Mouse (Mus musculus) CH12.LX (cell line): ENCODE data around the gene Gtdc1. TPM values are rescaled to one million over a fixed set of nuclear protein-coding genes. Genes with fewer than 3 reads are reported as not detected.

Source experiments
- DNase-seq: peaks from one replicate; pipeline ENCODE4 v3.0.0-alpha.2; 2013; ENCODE audit errors: extremely low read depth
- H3K27ac ChIP-seq: 2 replicates; pipeline ENCODE4 v1.5.1; 2012; ENCODE audit warnings: low read depth, mild to moderate bottlenecking, control low read depth, moderate library complexity; ENCODE audit not compliant: insufficient read depth
- H3K27me3 ChIP-seq: replicated peaks from 2 replicates; pipeline ENCODE3; 2012; ENCODE audit warnings: inconsistent platforms
- H3K36me3 ChIP-seq, 2 experiments: replicated peaks in 1 of 2; 2 replicates each; pipeline versions ENCODE3 to v1.6.1; 2012; ENCODE audit warnings: inconsistent platforms in 1 of 2, low read length in 1 of 2, mild to moderate bottlenecking in 1 of 2, mixed read lengths in 1 of 2, moderate library complexity in 1 of 2; ENCODE audit not compliant: control insufficient read depth in 1 of 2, insufficient read depth in 1 of 2
- H3K4me1 ChIP-seq, 2 experiments: 2 replicates each; pipeline ENCODE4 v1.6.1; 2012; ENCODE audit warnings: inconsistent platforms in 1 of 2, moderate library complexity in 1 of 2; ENCODE audit not compliant: insufficient read depth in 2 of 2, control insufficient read depth in 1 of 2
- H3K4me2 ChIP-seq: 2 replicates; pipeline ENCODE4 v1.6.1; 2012; ENCODE audit warnings: low read depth, mild to moderate bottlenecking, control low read depth; ENCODE audit not compliant: poor library complexity, insufficient read depth, severe bottlenecking
- H3K4me3 ChIP-seq, 3 experiments: fragments of 150-350 bp in 1 of 3; sonication (generic) in 1 of 3; replicated peaks in 1 of 3; 2 replicates each; pipeline versions ENCODE3 to v1.5.1; 2011 to 2012; ENCODE audit warnings: low read depth in 2 of 3, low read length in 2 of 3, mild to moderate bottlenecking in 2 of 3, moderate library complexity in 2 of 3, control low read depth in 1 of 3, improper control_type of control experiment in 1 of 3, inconsistent platforms in 1 of 3, mixed read lengths in 1 of 3; ENCODE audit not compliant: poor library complexity in 1 of 3
- H3K79me2 ChIP-seq: replicated peaks from 2 replicates; pipeline ENCODE4 v1.6.1; 2012; ENCODE audit warnings: mild to moderate bottlenecking, moderate library complexity; ENCODE audit not compliant: control insufficient read depth, poor library complexity, insufficient read depth, severe bottlenecking; ENCODE audit errors: extremely low read depth
- H3K9ac ChIP-seq: 2 replicates; pipeline ENCODE4 v1.6.1; 2012; ENCODE audit warnings: low read depth, mild to moderate bottlenecking, control low read depth, moderate library complexity; ENCODE audit not compliant: insufficient read depth
- H3K9me3 ChIP-seq: replicated peaks from 2 replicates; pipeline ENCODE3; 2012; ENCODE audit warnings: low read length, inconsistent platforms, mixed read lengths
- CTCF ChIP-seq, 2 experiments: IDR thresholded peaks in 1 of 2; conservative IDR thresholded peaks in 1 of 2; 2 replicates each; pipeline ENCODE4 v1.5.1; 2011 to 2012; ENCODE audit warnings: low read depth in 2 of 2, low read length in 2 of 2, improper control_type of control experiment in 1 of 2, inconsistent platforms in 1 of 2, mild to moderate bottlenecking in 1 of 2, moderate library complexity in 1 of 2
- ELF1 ChIP-seq: IDR thresholded peaks from 2 replicates; pipeline ENCODE4 v1.6.1; 2014; ENCODE audit warnings: low read depth, mild to moderate bottlenecking, inconsistent platforms, low read length, improper control_type of control experiment
- HCFC1 ChIP-seq: IDR thresholded peaks from 2 replicates; pipeline ENCODE4 v1.6.1; 2012; ENCODE audit warnings: low read depth, mild to moderate bottlenecking, inconsistent platforms, low read length, improper control_type of control experiment
- JUND ChIP-seq: conservative IDR thresholded peaks from 2 replicates; pipeline ENCODE4 v1.6.1; 2011; ENCODE audit warnings: low read depth, low read length, improper control_type of control experiment
- KAT2A ChIP-seq: IDR thresholded peaks from 2 replicates; pipeline ENCODE4 v1.6.1; 2012; ENCODE audit warnings: low read length, improper control_type of control experiment, inconsistent platforms; ENCODE audit not compliant: insufficient replicate concordance
- MEF2A ChIP-seq: IDR thresholded peaks from 2 replicates; pipeline ENCODE4 v1.6.1; 2014; ENCODE audit warnings: low read depth, mild to moderate bottlenecking, inconsistent platforms, low read length, improper control_type of control experiment, borderline replicate concordance
- POLR2A ChIP-seq: IDR thresholded peaks from 2 replicates; pipeline ENCODE4 v1.6.1; 2011; ENCODE audit warnings: low read depth, mild to moderate bottlenecking, improper control_type of control experiment, low read length
- POLR2AphosphoS2 ChIP-seq: IDR thresholded peaks from 2 replicates; pipeline ENCODE4 v1.6.1; 2011; ENCODE audit warnings: low read depth, low read length, improper control_type of control experiment
- RCOR1 ChIP-seq: conservative IDR thresholded peaks from 2 replicates; pipeline ENCODE4 v1.6.1; 2012; ENCODE audit warnings: low read depth, mild to moderate bottlenecking, inconsistent platforms, low read length, improper control_type of control experiment
- SIN3A ChIP-seq: IDR thresholded peaks from 2 replicates; pipeline ENCODE4 v1.6.1; 2012; ENCODE audit warnings: low read length, improper control_type of control experiment, inconsistent platforms
- TBP ChIP-seq: conservative IDR thresholded peaks from 2 replicates; pipeline ENCODE4 v1.6.1; 2011; ENCODE audit warnings: low read depth, low read length, improper control_type of control experiment
- ZNF384 ChIP-seq: IDR thresholded peaks from 2 replicates; pipeline ENCODE4 v1.6.1; 2012; ENCODE audit warnings: low read depth, low read length, improper control_type of control experiment, inconsistent platforms
- dilution Hi-C: fragments of 300-500 bp; cut with MboI; formaldehyde crosslinking; loops from 2 replicates; pipeline ENCODE4 v1.14.3; 2020; ENCODE audit warnings: low sequenced_read_pairs; ENCODE audit not compliant: extremely low pct_unique_long_range_greater_than_20kb, extremely low pct_ligation_motif_present
- in situ Hi-C: fragments of 300-500 bp; cut with MboI; formaldehyde crosslinking; loops from 3 replicates; pipeline ENCODE4 v1.14.3; 2019; ENCODE audit warnings: low sequenced_read_pairs, low pct_ligation_motif_present, low pct_unique_long_range_greater_than_20kb, mixed read lengths
- polyA plus RNA-seq: library from polyadenylated mRNA; unstranded; fragments of >175 nt; gene quantifications from 2 replicates; pipeline ENCODE4 v1.2.1, GENCODE M21; 2012; ENCODE audit warnings: low read depth; ENCODE audit not compliant: insufficient read length
- total RNA-seq, 2 experiments: library from RNA; depleted of rRNA; stranded (reverse); fragments of 300-350 nt in 1 of 2; fragments of >200 nt in 1 of 2; gene quantifications; 2 replicates each; pipeline ENCODE4 v1.2.3; 2012 to 2014

Gene Gtdc1
- total and polyA plus RNA-seq, 3 experiments = 11.1 to 18.2 (median 15.8) TPM

- peak; percentile 70 for TF ChIP-seq ZNF384
- TF ChIP-seq MEF2A = no peak
- TF ChIP-seq, all 38 proteins: peak for 1
- Histone ChIP-seq H3K4me2 (no peak overlapping the region), H3K4me1 (peaks cover 0 to 7% of the 10 kb centered on the region in 2 experiments; a peak in 1 of 4 replicates), H3K27me3 (no peaks in the 10 kb centered on the region), H3K27ac (no peak overlapping the region), H3K4me3 (no peak overlapping the region), H3K79me2 (no peaks in the 10 kb centered on the region), H3K9ac (0 out of 2 replicates have a peak overlapping the region, but pooled peaks have one; percentile 23), H3K36me3 (no peaks in the 10 kb centered on the region), H3K9me3 (no peaks in the 10 kb centered on the region)
- in situ Hi-C loops (no loop called here), dilution Hi-C loops (no loop called here)
- no peak for DNase-seq
Measured at GRCm38 (mm10) chr2:44526110-44527032, 401.1 kb downstream of the Gtdc1 start.

GRCm38 (mm10) chr2:44525187-44525919 lies 402.1 kb downstream of the Gtdc1 start:
- no peak overlapping the region for H3K4me3 ChIP-seq
- H3K79me2 ChIP-seq = no peaks in the 10 kb centered on the region
- no peaks in the 10 kb centered on the region for H3K9me3 ChIP-seq
- in situ Hi-C loops = no loop called here
- DNase-seq = no peak
- dilution Hi-C loops = no loop called here
- no peak overlapping the region for H3K4me2 ChIP-seq
- H3K4me1 ChIP-seq = peaks cover 0 to 7% of the 10 kb centered on the region in 2 experiments; a peak in 1 of 4 replicates
- no peaks in the 10 kb centered on the region for H3K36me3 ChIP-seq
- TF ChIP-seq CTCF (conservative IDR thresholded peaks at IDR 0.05 in 1 of 2, IDR thresholded peaks at IDR 0.05 in 1 of 2; ENCODE audit: low read depth in 2 of 2, low read length in 2 of 2) (no peak), JUND (no peak), POLR2A (no peak), SIN3A (no peak), KAT2A (no peak), RCOR1 (no peak), HCFC1 (no peak), POLR2AphosphoS2 (no peak), TBP (no peak), ELF1 (no peak)
- H3K9ac ChIP-seq = no peak overlapping the region
- no peaks in the 10 kb centered on the region for H3K27me3 ChIP-seq
- H3K27ac ChIP-seq = no peak overlapping the region
